Mouse (Mus musculus): ENCODE results near the gene Shroom3. TPM values are rescaled to one million over a fixed set of nuclear protein-coding genes. Genes with fewer than 3 reads are reported as not detected.

Gene Shroom3
- polyA plus RNA-seq, 1 experiment from 2014 or later: 2.9 TPM

GRCm38 (mm10) chr5:92998494-92999016 lies 315.3 kb downstream of the Shroom3 start:
- Histone ChIP-seq H3K9me3 (no peaks in the 10 kb centered on the region), H3K27ac (replicated peaks) (no peak overlapping the region), H3K27me3 (no peaks in the 10 kb centered on the region), H3K4me1 (no peaks in the 10 kb centered on the region), H3K9ac (replicated peaks) (no peak overlapping the region), H3K36me3 (no peaks in the 10 kb centered on the region), H3K4me3 (no peak overlapping the region), H3K4me2 (replicated peaks) (no peak overlapping the region)
- no peak for ATAC-seq (replicated peaks)
- WGBS: 43% methylated on average over 5 of the region's 5 CpGs

DNA sequence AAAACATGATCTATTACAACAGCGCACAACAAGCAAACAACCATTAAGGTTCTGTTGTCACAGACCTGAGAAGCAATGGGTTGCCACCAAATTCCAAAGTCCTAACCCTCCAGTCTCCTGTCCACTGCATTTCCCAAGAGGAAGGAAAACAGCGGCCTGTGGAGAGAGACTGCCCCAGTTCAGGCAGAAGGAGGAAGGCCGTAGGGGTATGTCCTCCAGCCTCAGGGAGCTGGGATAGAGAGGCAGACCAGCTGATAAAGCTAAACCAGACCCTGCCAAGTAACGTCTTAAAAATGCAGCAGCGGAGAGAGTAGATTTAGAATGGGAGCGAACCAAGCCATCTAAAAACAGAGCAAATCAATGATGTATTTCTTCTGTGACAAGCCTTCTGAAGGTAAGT lies 316.8 kb downstream of the Shroom3 start:
- Histone ChIP-seq H3K36me3 (no peaks in the 10 kb centered on the region), H3K4me2 (replicated peaks) (no peak overlapping the region), H3K4me3 (no peak overlapping the region), H3K27me3 (no peaks in the 10 kb centered on the region), H3K4me1 (no peaks in the 10 kb centered on the region), H3K9ac (replicated peaks) (no peak overlapping the region), H3K9me3 (no peaks in the 10 kb centered on the region), H3K27ac (replicated peaks) (no peak overlapping the region)
- WGBS: 86% methylated on average over 6 of the region's 6 CpGs
- no peak for ATAC-seq (replicated peaks)

- 79% methylated on average over 17 of the region's 17 CpGs for WGBS
- no peaks in the 10 kb centered on the region for H3K9me3 ChIP-seq
- no peaks in the 10 kb centered on the region for H3K4me1 ChIP-seq
- ATAC-seq (replicated peaks): no peak
- no peaks in the 10 kb centered on the region for H3K27me3 ChIP-seq
- no peak overlapping the region for H3K9ac ChIP-seq (replicated peaks)
- no peak overlapping the region for H3K4me3 ChIP-seq
- no peak overlapping the region for H3K4me2 ChIP-seq (replicated peaks)
- H3K27ac ChIP-seq (replicated peaks): 0 out of 2 replicates have a peak overlapping the region, but pooled peaks have one; percentile 31
- H3K36me3 ChIP-seq: no peaks in the 10 kb centered on the region
Observed at GRCm38 (mm10) chr5:93000774-93001757, 317.8 kb downstream of the Shroom3 start.

GRCm38 (mm10) chr5:93002615-93003014 lies 319.4 kb downstream of the Shroom3 start:
- WGBS: 94% methylated on average over 2 of the region's 2 CpGs
- H3K27ac ChIP-seq (replicated peaks): no peak overlapping the region

DNA sequence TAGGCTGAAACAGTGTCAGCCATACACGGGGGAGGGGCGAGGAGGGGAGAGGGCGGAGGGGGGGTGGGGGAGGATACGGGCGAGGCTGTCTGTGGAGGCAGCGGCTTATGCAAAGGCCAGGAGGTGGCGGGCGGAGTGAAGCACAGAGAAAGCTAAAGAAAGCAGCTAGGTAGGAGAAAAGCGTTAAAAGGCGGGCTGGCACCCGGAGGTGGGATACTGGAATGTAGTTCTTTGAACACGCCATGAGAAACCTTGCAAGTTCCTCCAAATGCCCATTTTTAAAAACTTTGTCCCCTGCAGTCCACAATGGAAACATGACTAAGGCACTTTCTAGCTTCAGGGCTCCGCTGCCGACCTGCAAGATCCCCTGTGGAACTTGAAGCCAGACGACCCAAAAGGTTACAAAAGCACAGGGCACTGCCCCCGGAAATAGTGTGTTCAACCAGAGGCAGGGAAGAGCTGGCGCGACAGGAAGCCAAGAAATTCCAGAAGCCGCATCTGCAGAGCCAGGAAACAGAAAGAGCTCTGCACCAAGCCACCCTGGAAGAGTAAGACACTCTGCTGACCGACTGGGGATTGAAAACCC lies 322.1 kb downstream of the Shroom3 start:
- WGBS: 22% methylated on average over 20 of the region's 20 CpGs
- H3K27ac ChIP-seq (replicated peaks): no peak overlapping the region
- ATAC-seq (replicated peaks): no peak

More at GRCm38 (mm10) chr5:93002615-93003014, 319.4 kb downstream of the Shroom3 start:
- H3K36me3 ChIP-seq: no peaks in the 10 kb centered on the region
- H3K4me1 ChIP-seq: no peaks in the 10 kb centered on the region
- no peak overlapping the region for H3K4me3 ChIP-seq
- no peak overlapping the region for H3K9ac ChIP-seq (replicated peaks)
- ATAC-seq (replicated peaks): no peak
- H3K9me3 ChIP-seq: no peaks in the 10 kb centered on the region
- no peaks in the 10 kb centered on the region for H3K27me3 ChIP-seq
- H3K4me2 ChIP-seq (replicated peaks): no peak overlapping the region

DNA sequence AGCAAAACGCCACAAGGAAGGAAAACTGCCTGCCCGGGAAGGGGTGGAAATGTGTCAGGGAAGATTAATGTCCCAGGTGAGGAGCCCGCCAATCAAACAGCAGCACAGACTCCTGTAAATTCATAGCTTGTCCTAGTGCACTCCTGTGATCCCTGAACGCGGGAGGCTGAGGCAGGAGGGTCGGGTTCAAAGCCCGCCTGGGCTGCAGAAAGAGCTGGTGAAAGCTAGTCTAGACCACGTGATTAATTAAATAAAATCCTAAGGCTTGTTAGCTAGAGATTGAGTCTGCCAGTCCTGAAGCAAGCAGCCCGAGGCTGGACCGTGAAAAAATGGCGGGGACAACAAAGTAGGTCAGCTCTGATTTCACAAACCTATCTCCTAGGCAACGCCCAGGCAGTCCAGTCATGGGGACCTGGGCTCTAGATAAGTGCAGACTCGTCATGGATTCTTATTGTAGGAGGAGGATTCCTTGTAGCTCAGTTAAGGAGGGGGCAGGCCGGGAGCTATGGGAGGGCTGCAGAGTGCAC lies 322.6 kb downstream of the Shroom3 start:
- H3K27me3 ChIP-seq: no peaks in the 10 kb centered on the region
- H3K9ac ChIP-seq (replicated peaks): no peak overlapping the region
- no peaks in the 10 kb centered on the region for H3K4me1 ChIP-seq
- H3K4me3 ChIP-seq: no peak overlapping the region
- H3K4me2 ChIP-seq (replicated peaks): peak overlapping the region; percentile 17; the same call in 1 of the 2 replicates
- H3K27ac ChIP-seq (replicated peaks): no peak overlapping the region
- no peaks in the 10 kb centered on the region for H3K9me3 ChIP-seq
- WGBS: 49% methylated on average over 14 of the region's 14 CpGs
- ATAC-seq (replicated peaks): peak; percentile 48; the same call in 1 of the 2 replicates
- H3K36me3 ChIP-seq: no peaks in the 10 kb centered on the region

More for the DNA sequence above, 322.1 kb downstream of the Shroom3 start:
- Histone ChIP-seq H3K4me2 (replicated peaks) (peak overlapping the region; percentile 17), H3K27me3 (no peaks in the 10 kb centered on the region), H3K36me3 (no peaks in the 10 kb centered on the region), H3K9me3 (no peaks in the 10 kb centered on the region), H3K4me3 (no peak overlapping the region), H3K9ac (replicated peaks) (no peak overlapping the region), H3K4me1 (no peaks in the 10 kb centered on the region)

GRCm38 (mm10) chr5:93008256-93008655 lies 325.0 kb downstream of the Shroom3 start:
- H3K9ac ChIP-seq (replicated peaks): no peak overlapping the region
- H3K4me1 ChIP-seq: no peaks in the 10 kb centered on the region
- no peak overlapping the region for H3K4me3 ChIP-seq
- H3K9me3 ChIP-seq: no peaks in the 10 kb centered on the region
- 95% methylated on average over 9 of the region's 9 CpGs for WGBS
- H3K36me3 ChIP-seq: no peaks in the 10 kb centered on the region
- no peak for ATAC-seq (replicated peaks)
- H3K27ac ChIP-seq (replicated peaks): no peak overlapping the region
- no peak overlapping the region for H3K4me2 ChIP-seq (replicated peaks)
- no peaks in the 10 kb centered on the region for H3K27me3 ChIP-seq

MicroRNA genes within 50 kb of the gene (microRNA counts, 519-probe panel; counts per million panel counts)
- microRNA mmu-miR-1961: 2,432 counts per million, percentile 50 among the panel's probes with 10 or more counts

Small RNA genes within 50 kb of the gene (microRNA-seq; reads per million reads assigned to microRNA genes)
- not detected for gene Mir1961

Other genes with a start within 250 kb of the Shroom3 start
- gene Nup54, start 248.2 kb upstream of the Shroom3 start, polyA plus RNA-seq (2015; fragmentation: Nextera tagmentation; extraction: Ambion mirVana): 55.7 and 60.0 TPM in 2 replicates
- gene Scarb2, start 176.6 kb upstream of the Shroom3 start, polyA plus RNA-seq (2015; fragmentation: Nextera tagmentation; extraction: Ambion mirVana): 23.4 and 24.6 TPM in 2 replicates
- 0.42 and 0.69 TPM in 2 replicates for gene Fam47e, start 128.4 kb upstream of the Shroom3 start, polyA plus RNA-seq (2015; fragmentation: Nextera tagmentation; extraction: Ambion mirVana)
- 3.4 TPM in 2 replicates for gene Stbd1, start 80.4 kb upstream of the Shroom3 start, polyA plus RNA-seq (2015; fragmentation: Nextera tagmentation; extraction: Ambion mirVana)
- 0.45 and 0.75 TPM in 2 replicates for gene Ccdc158, start 8.2 kb upstream of the Shroom3 start, polyA plus RNA-seq (2015; fragmentation: Nextera tagmentation; extraction: Ambion mirVana)